Mouse (Mus musculus): ENCODE data around the gene Epha5. TPM values are rescaled to one million over a fixed set of nuclear protein-coding genes. Genes with fewer than 3 reads are reported as not detected.

The Epha5 gene
- not detected for polyA plus RNA-seq (2014; fragmentation: Illumina TruSeq; extraction: RNeasy Lipid Tissue Mini Kit (QIAGEN cat#74804); ENCODE audit: insufficient read depth, low read depth, low replicate concordance)

DNA sequence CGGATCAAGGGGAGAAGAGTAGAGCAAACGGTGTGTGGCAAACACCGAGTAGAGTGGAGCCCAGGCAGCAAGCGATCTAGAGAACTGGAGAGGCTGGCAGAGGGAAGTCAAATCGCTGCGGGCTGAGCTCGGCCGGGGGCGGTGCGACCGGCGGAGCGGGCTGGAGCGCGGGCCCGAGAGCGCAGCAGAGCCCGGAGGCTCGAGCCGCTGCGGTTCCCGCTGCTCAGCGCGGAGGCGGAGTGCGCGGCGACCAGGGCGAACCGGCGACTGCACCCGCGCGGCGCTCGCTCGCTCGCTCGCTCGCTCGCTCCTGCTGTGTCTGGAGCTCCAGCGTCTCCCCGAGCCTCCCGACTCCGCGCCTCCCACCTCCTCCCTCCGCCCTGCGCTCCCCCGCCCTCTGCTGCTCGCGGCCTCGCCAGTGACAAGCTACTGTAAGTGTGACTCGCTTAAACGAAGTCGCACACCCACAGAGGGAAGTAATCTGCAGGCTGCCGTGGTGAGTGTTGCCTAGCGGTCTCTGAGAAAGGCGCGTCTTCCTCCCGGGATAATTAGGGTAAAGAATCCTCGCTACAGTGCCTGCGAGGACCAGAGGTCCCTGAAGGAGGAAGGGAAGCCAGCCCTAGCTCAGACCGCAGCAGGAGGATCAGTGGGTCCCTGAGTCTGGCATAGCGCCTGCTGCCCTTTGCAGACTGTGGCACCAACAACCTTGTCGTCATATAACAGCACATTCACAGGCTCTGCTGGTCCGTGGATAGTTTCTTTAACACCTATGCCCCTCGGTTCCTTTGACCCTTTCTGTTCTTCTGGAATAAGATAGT is at the start of gene Epha5:
Epha5 (minus strand) TSS at position 321 of the 818 bp plus-strand sequence.

Data from lung, adult 10 weeks (tissue).